Mouse (Mus musculus) kidney, postnatal 14 days (tissue): ENCODE data around the gene Shroom2.

Experiments used
- DNase-seq: peaks from one replicate; pipeline ENCODE4 v3.0.0; 2022; ENCODE audit warnings: mixed read lengths

The Shroom2 gene

DNA sequence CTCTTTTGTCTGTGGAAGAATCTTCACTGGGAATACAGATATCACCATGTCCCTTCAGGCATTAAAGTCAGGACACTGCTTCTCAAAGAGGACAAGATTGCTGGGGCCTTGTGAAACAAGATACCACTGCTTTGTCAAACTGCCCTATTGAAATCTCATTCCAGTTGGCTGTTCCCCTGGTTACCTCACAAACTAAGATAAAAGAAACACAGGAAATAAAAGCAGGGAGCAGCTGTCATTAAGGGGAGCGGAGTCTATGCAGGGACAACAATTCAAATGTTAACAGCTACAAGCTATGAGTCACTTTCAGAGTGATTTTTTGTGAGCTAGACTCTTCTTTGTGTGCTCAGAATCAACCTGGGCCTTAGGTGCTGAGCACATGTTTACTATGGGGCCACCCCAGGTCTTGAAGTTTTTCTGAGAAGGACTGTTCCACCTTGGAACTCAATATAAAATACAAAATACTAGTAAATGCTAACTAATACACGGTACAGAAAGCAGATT is 78.4 kb downstream of the Shroom2 start:
- no peak for DNase-seq

- DNase-seq, result no peak
Measured at GRCm38 (mm10) chrX:152679190-152679814, 90.0 kb downstream of the Shroom2 start.

- peak; percentile 14 for DNase-seq
Measured at GRCm38 (mm10) chrX:152676357-152676756, 92.9 kb downstream of the Shroom2 start.

- DNase-seq, result peak; percentile 9
Measured at GRCm38 (mm10) chrX:152673431-152673830, 95.8 kb downstream of the Shroom2 start.

DNA sequence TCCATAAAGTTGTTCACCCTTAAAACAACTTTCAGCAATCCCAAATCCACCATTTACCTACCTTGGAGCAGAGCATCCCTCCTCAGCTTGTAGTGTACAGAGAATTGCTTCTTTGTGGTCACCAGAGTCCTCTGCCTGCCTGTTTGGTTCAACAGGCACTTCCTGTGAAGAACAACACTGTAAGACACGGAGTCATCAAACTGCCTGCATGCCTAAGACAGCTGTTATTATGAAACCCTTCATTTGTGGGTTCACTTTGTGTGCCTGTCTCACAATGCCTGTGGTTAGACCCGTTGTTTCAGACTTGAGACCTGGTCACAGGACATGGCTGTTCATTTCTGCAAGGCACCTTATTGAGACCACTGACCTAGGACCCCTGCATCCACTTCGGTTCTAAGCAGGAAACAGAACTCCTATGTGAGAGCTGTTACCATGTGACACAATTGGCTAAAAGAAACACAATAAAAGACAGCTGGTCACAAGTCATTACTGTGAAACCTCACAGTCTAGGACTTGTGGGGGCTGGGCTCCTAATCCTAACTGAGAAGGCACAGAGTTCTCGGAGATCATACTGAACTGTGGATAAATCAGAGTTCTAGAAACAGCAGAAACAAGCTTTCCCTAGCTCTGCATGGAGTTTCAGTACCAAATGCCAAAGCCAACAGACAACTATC is 111.8 kb downstream of the Shroom2 start:
- DNase-seq, result no peak

DNA sequence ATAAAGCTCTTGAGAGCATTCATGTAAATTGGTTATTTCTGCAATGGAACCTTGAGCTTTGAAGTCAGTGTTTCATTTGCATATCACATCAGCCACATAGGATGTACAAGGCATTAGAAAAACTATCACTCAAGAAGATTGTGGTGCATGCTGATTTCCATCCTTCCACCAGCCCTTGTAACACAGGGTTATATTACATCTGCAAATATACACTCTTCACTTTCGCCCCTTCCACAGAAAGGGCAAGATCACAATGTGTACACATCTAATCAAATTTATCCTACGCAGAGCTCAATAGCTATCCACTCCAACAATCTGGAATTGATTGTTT is 112.7 kb downstream of the Shroom2 start:
- DNase-seq, result no peak

GRCm38 (mm10) chrX:152655796-152656608 is 113.3 kb downstream of the Shroom2 start:
- no peak for DNase-seq

- no peak for DNase-seq
Measured at GRCm38 (mm10) chrX:152652676-152653075, 116.6 kb downstream of the Shroom2 start.

- DNase-seq, result no peak
Measured at GRCm38 (mm10) chrX:152644827-152645226, 124.4 kb downstream of the Shroom2 start.

GRCm38 (mm10) chrX:152643679-152644638 is 125.3 kb downstream of the Shroom2 start:
- no peak for DNase-seq

GRCm38 (mm10) chrX:152643201-152643600 is 126.1 kb downstream of the Shroom2 start:
- no peak for DNase-seq

GRCm38 (mm10) chrX:152642627-152643026 is 126.6 kb downstream of the Shroom2 start:
- DNase-seq, result no peak

- no peak for DNase-seq
Measured at GRCm38 (mm10) chrX:152635397-152635796, 133.9 kb downstream of the Shroom2 start.

DNA sequence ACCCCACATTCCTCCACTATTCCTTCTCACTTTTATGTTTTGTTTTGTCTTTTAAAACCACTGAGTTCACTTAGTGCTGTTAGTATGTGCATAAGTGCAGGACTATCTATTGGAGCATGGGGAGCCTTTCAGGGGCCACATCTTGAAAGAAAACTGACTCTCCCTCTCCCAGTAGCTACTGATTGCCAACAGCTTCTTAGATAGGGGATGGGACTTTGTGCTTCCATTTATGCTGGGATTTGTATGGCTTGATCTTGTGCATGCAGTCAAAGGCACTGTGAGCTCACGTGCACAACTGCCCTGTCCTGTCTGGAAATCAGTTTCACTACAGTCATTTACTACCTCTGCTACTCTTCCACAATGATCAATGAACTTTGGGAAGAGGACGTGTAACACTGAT is 147.9 kb downstream of the Shroom2 start:
- DNase-seq, result no peak

- peak; percentile 56 for DNase-seq
Measured at GRCm38 (mm10) chrX:152620917-152621316, 148.3 kb downstream of the Shroom2 start.

- DNase-seq, result peak; percentile 7
Measured at GRCm38 (mm10) chrX:152618464-152618863, 150.8 kb downstream of the Shroom2 start.

DNA sequence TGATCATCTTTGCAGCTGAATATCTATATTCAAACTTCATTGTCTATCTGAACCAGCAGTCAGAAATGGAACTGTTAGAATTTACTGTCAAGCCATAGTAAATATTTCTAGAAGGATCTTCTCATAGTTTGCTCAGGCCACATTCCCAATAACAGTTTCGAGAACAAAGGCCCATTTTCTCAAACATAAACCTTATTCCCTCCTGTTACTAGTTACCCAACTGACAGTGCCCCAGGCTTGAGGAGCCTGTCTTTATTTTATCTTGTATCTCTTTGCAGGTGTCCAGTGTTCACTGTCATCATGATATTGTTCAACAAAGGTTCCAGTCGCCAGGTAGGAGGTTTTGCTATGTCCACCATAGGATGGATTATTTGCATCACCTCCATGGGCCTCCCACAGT is 206.2 kb downstream of the Shroom2 start, which contains the start of gene Cldn34a:
Gene Cldn34a (plus strand): TSS at position 301 of the 400 bp plus-strand sequence.
- no peak for DNase-seq
